Comparison of ENCODE assay signal across 9 mouse cellular contexts in the genomic region with DNA sequence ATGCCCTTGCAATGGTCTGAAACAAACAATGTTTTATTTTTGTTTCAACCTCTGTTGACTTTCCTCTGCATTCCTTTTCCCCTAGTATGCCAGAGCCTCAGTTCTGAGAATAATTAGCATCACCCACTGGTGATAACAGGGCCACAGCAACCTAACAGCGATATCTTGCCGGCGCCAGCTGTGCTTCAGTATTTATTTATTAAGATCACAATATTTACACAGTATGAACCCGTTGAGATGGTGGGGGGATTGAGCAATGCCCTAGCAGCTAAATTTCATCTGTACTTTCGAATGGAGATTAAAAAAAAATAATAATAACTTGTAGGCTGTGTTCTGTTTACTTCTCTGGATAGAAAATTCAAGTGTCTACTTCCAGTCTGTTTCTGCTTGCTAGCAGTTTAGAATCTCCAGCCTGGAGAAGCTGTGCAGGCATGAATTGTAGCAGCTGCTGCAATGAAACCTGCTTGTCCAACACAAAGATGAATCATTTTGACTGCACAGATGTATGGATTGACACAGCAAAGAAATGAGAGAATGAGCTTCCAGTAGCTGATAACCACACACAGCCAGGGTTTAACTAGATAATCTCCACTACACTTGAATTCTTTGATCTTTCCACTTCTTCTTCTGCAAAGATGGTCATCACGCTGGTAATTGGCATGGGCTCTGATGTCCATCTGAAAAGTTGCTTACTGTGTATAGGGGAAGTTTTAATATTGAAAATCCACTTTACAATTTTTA.
DNase-seq lines count a peak whose midpoint lies in the region; ATAC-seq and TF ChIP-seq lines count a peak whose summit lies in the region.
"Had no signal": no experiment of that assay in that cellular context is flagged by ENCODE, and none has a peak within 500 bp of the region (broad histone marks: within the 10 kb centered on the region; RNA-seq: fewer than 3 reads in every experiment).

No protein-coding gene starts in this region.

- H3K4me1 ChIP-seq in neural tube, embryonic 13.5 days (replicated peaks), result no peaks in the 10 kb centered on the region
- peaks cover 14% of the 10 kb centered on the region for H3K4me1 ChIP-seq in heart, embryonic 13.5 days
- 0 out of 2 replicates have a peak, but pooled peaks cover 4% of the 10 kb centered on the region for H3K4me1 ChIP-seq in liver, embryonic 12.5 days
- H3K4me1 ChIP-seq in neural tube, embryonic 15.5 days, result 0 out of 2 replicates have a peak, but pooled peaks cover 4% of the 10 kb centered on the region
- no peaks in the 10 kb centered on the region for H3K4me1 ChIP-seq in kidney, adult 2 months (ENCODE audit: control insufficient read depth, insufficient read depth, low read length)

- H3K9me3 ChIP-seq in neural tube, embryonic 13.5 days, result no peaks in the 10 kb centered on the region
- no peaks in the 10 kb centered on the region for H3K9me3 ChIP-seq in heart, embryonic 13.5 days
- H3K9me3 ChIP-seq in liver, embryonic 12.5 days (replicated peaks), result no peaks in the 10 kb centered on the region
- H3K9me3 ChIP-seq in neural tube, embryonic 15.5 days (replicated peaks), result no peaks in the 10 kb centered on the region

- TF ChIP-seq POLR2A in kidney, adult 2 months (IDR thresholded peaks at IDR 0.05; ENCODE audit: low read depth, low read length), result no peak

- H3K27me3 ChIP-seq in neural tube, embryonic 13.5 days, result no peaks in the 10 kb centered on the region
- H3K27me3 ChIP-seq in heart, embryonic 13.5 days (replicated peaks), result no peaks in the 10 kb centered on the region
- no peaks in the 10 kb centered on the region for H3K27me3 ChIP-seq in liver, embryonic 12.5 days (replicated peaks)
- H3K27me3 ChIP-seq in neural tube, embryonic 15.5 days (replicated peaks), result no peaks in the 10 kb centered on the region
- H3K27me3 ChIP-seq in kidney, adult 2 months (replicated peaks; ENCODE audit: control insufficient read depth, insufficient read depth, low read length), result no peaks in the 10 kb centered on the region

- no peak overlapping the region; the same call in 1 of the 2 replicates for H3K27ac ChIP-seq in neural tube, embryonic 13.5 days (replicated peaks)
- H3K27ac ChIP-seq in heart, embryonic 13.5 days (replicated peaks), result peak overlapping the region; percentile 25; the same call in 1 of the 2 replicates
- peak overlapping the region; percentile 51; the same call in 1 of the 2 replicates for H3K27ac ChIP-seq in liver, embryonic 12.5 days
- H3K27ac ChIP-seq in neural tube, embryonic 15.5 days (replicated peaks), result peak overlapping the region; percentile 48; the same call in 1 of the 2 replicates
- no peak overlapping the region for H3K27ac ChIP-seq in kidney, adult 2 months (ENCODE audit: insufficient read depth, low read depth, low read length)
- H3K27ac ChIP-seq: left cerebral cortex, adult 2 months had no signal

- no peak for TF ChIP-seq CTCF in kidney, adult 2 months (conservative IDR thresholded peaks at IDR 0.05; ENCODE audit: insufficient read depth, insufficient read length, low read depth, low read length)

- no peak overlapping the region for H3K4me3 ChIP-seq in neural tube, embryonic 13.5 days
- peak overlapping the region; percentile 31 for H3K4me3 ChIP-seq in heart, embryonic 13.5 days
- H3K4me3 ChIP-seq in liver, embryonic 12.5 days, result no peak overlapping the region
- no peak overlapping the region for H3K4me3 ChIP-seq in neural tube, embryonic 15.5 days (replicated peaks)
- H3K4me3 ChIP-seq in kidney, adult 2 months (ENCODE audit: insufficient read depth, low read depth, low read length), result no peak overlapping the region
- H3K4me3 ChIP-seq: left cerebral cortex, adult 2 months had no signal

- H3K4me2 ChIP-seq in neural tube, embryonic 13.5 days, result 0 out of 2 replicates have a peak overlapping the region, but pooled peaks have one; percentile 1
- peak overlapping the region; percentile 61 for H3K4me2 ChIP-seq in heart, embryonic 13.5 days
- H3K4me2 ChIP-seq in liver, embryonic 12.5 days, result peak overlapping the region; percentile 44
- no peak overlapping the region; the same call in 1 of the 2 replicates for H3K4me2 ChIP-seq in neural tube, embryonic 15.5 days

- ATAC-seq in neural tube, embryonic 13.5 days (ENCODE audit: low read depth), result no peak
- no peak; the same call in 1 of the 2 replicates for ATAC-seq in heart, embryonic 13.5 days (ENCODE audit: extremely low read depth, insufficient number of reproducible peaks, low FRiP score, low TSS enrichment)
- peak; percentile 88 for ATAC-seq in liver, embryonic 12.5 days
- ATAC-seq in neural tube, embryonic 15.5 days (ENCODE audit: low FRiP score), result peak; percentile 72; the same call in 1 of the 2 replicates
- no peak for ATAC-seq in monocyte, adult 5-6 weeks (replicated peaks; ENCODE audit: insufficient number of reproducible peaks, low FRiP score, low TSS enrichment, poor library complexity, severe bottlenecking)

- DNase-seq in neural tube, embryonic 10.5 days (ENCODE audit: extremely low spot score, low spot score), result no peak
- DNase-seq in kidney, adult 2 months, result no peak
- no peak for DNase-seq in layer of hippocampus, postnatal 25 days (ENCODE audit: extremely low spot score in 1 of 2, low spot score in 1 of 2)

- no peak overlapping the region for H3K9ac ChIP-seq in neural tube, embryonic 13.5 days
- no peak overlapping the region for H3K9ac ChIP-seq in heart, embryonic 13.5 days
- H3K9ac ChIP-seq in liver, embryonic 12.5 days, result no peak overlapping the region
- H3K9ac ChIP-seq in neural tube, embryonic 15.5 days (replicated peaks), result no peak overlapping the region

- 62% methylated on average over 6 of the region's 6 CpGs for WGBS in neural tube, embryonic 13.5 days
- 12% methylated on average over 6 of the region's 6 CpGs for WGBS in heart, embryonic 13.5 days
- WGBS in liver, embryonic 12.5 days (ENCODE audit: insufficient replicate concordance), result 44% methylated on average over 6 of the region's 6 CpGs
- 48% methylated on average over 6 of the region's 6 CpGs for WGBS in neural tube, embryonic 15.5 days
- WGBS in kidney, adult 2 months, result 63% methylated on average over 6 of the region's 6 CpGs

- H3K36me3 ChIP-seq in neural tube, embryonic 13.5 days, result no peaks in the 10 kb centered on the region
- no peaks in the 10 kb centered on the region for H3K36me3 ChIP-seq in heart, embryonic 13.5 days
- no peaks in the 10 kb centered on the region for H3K36me3 ChIP-seq in liver, embryonic 12.5 days
- no peaks in the 10 kb centered on the region for H3K36me3 ChIP-seq in neural tube, embryonic 15.5 days
- no peaks in the 10 kb centered on the region for H3K36me3 ChIP-seq in kidney, adult 2 months (ENCODE audit: control insufficient read depth, insufficient read depth, low read length)

Comparison
In these comparisons a context has a peak if more than half of its experiments do, and no peak if none do; other contexts are left out.
1. ATAC-seq: peak in liver, embryonic 12.5 days (single experiment) and neural tube, embryonic 15.5 days (single experiment); none in neural tube, embryonic 13.5 days (single experiment), heart, embryonic 13.5 days (single experiment) and monocyte, adult 5-6 weeks (single experiment).
2. H3K27ac ChIP-seq: peak in heart, embryonic 13.5 days (single experiment), liver, embryonic 12.5 days (single experiment) and neural tube, embryonic 15.5 days (single experiment); none in neural tube, embryonic 13.5 days (single experiment) and kidney, adult 2 months (single experiment).